Mouse (Mus musculus) small intestine, adult 2 months (tissue): ENCODE measurements around the gene Crtc2. TPM values are rescaled to one million over a fixed set of nuclear protein-coding genes. Genes with fewer than 3 reads are reported as not detected.
A peak's percentile ranks its signal among the peaks of the same experiment; 100 is the strongest.

ENCODE experiments used
- H3K27ac ChIP-seq: fragments of 200-500 bp; 2 replicates; pipeline ENCODE4 v1.5.1; 2012; ENCODE audit warnings: low read depth, low read length, control low read depth, inconsistent platforms; ENCODE audit not compliant: insufficient read depth
- H3K27me3 ChIP-seq: fragments of 200-500 bp; 2 replicates; pipeline ENCODE4 v1.6.1; 2012; ENCODE audit warnings: mild to moderate bottlenecking, moderate library complexity, low read length, inconsistent platforms; ENCODE audit not compliant: control insufficient read depth, insufficient read depth
- H3K36me3 ChIP-seq: fragments of 200-500 bp; 2 replicates; pipeline ENCODE4 v1.6.1; 2012; ENCODE audit warnings: mild to moderate bottlenecking, low read length, control low read depth, inconsistent platforms; ENCODE audit not compliant: control insufficient read depth, insufficient read depth
- H3K4me1 ChIP-seq: fragments of 200-500 bp; 2 replicates; pipeline ENCODE4 v1.6.1; 2012; ENCODE audit warnings: low read length, inconsistent platforms, mixed read lengths; ENCODE audit not compliant: control insufficient read depth, insufficient read depth, insufficient read length
- H3K4me3 ChIP-seq: fragments of 200-500 bp; 2 replicates; pipeline ENCODE4 v1.5.1; 2012; ENCODE audit warnings: low read depth, mild to moderate bottlenecking, control low read depth, inconsistent platforms, low read length, moderate library complexity
- CTCF ChIP-seq: fragments of 200-500 bp; IDR thresholded peaks from 2 replicates; pipeline ENCODE4 v1.5.1; 2012; ENCODE audit warnings: low read depth, mild to moderate bottlenecking, control low read depth, inconsistent platforms, low read length, moderate library complexity, mixed read lengths; ENCODE audit not compliant: insufficient replicate concordance, insufficient read length; ENCODE audit errors: extremely low read depth
- POLR2A ChIP-seq: fragments of 200-500 bp; IDR thresholded peaks from 2 replicates; pipeline ENCODE4 v1.6.1; 2012; ENCODE audit warnings: low read depth, mild to moderate bottlenecking, control low read depth, inconsistent platforms, low read length, moderate library complexity
- WGBS: fragments of 180-500 bp; shearing (Covaris S2); methylation state at CpG from one replicate; pipeline ENCODE4 v1.1.7; 2018; 5-methylcytosine and 5-hydroxymethylcytosine counted together
- polyA plus RNA-seq: library from polyadenylated mRNA; depleted of rRNA; stranded (reverse); fragments of >200 nt; gene quantifications from 2 replicates; pipeline ENCODE4 v1.2.3, GENCODE M21; 2012

Gene Crtc2
- polyA plus RNA-seq, 1 experiment: 57.0 TPM

DNA sequence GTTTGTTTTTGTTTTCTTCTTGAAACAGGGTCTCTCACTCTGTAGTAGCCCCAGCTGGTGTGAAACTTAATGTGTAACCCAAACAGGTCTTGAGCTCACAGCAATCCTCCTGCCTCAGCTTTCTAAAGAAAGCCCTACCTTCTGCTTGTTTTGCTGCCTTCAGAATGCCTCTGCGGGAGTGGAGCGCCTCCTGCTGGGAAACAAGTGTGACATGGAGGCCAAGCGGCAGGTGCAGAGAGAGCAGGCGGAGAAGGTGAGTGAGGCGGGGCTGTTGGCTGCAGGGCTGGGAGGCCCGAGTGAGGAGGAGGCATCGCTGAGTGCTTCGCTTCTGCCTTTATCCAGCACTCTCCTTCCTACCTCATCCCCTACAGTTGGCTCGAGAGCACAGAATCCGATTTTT is 29.6 kb upstream of the Crtc2 start:
- Histone ChIP-seq H3K36me3 (0 out of 2 replicates have a peak, but pooled peaks cover 1% of the 10 kb centered on the region), H3K4me1 (peaks cover 2% of the 10 kb centered on the region; the same call in 1 of the 2 replicates), H3K27ac (no peak overlapping the region), H3K27me3 (no peaks in the 10 kb centered on the region), H3K4me3 (no peak overlapping the region)
- TF ChIP-seq CTCF: no peak
- no peak for TF ChIP-seq POLR2A
- 80% methylated on average over 10 of the region's 10 CpGs for WGBS

DNA sequence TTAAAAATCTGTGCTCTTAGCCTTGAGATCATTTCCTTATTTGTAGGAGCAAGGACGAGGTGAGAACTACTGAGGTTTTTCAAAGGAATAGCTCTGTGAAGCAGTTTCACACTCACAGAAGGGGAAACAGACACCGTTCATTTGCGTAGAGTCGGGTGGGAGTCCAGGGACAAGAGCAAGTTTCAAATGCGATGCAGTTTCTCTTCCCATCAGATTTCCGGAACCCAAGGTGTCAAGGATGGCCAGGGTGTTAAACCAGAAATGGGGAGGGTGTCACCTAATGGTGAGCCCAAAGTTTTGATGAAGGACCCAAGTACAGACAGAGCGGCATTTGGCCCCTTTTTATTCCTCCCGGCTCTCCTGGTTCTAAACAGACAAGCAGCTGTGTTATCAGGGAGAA is 22.9 kb upstream of the Crtc2 start:
- H3K27ac ChIP-seq: peak overlapping the region; percentile 23; the same call in 1 of the 2 replicates

DNA sequence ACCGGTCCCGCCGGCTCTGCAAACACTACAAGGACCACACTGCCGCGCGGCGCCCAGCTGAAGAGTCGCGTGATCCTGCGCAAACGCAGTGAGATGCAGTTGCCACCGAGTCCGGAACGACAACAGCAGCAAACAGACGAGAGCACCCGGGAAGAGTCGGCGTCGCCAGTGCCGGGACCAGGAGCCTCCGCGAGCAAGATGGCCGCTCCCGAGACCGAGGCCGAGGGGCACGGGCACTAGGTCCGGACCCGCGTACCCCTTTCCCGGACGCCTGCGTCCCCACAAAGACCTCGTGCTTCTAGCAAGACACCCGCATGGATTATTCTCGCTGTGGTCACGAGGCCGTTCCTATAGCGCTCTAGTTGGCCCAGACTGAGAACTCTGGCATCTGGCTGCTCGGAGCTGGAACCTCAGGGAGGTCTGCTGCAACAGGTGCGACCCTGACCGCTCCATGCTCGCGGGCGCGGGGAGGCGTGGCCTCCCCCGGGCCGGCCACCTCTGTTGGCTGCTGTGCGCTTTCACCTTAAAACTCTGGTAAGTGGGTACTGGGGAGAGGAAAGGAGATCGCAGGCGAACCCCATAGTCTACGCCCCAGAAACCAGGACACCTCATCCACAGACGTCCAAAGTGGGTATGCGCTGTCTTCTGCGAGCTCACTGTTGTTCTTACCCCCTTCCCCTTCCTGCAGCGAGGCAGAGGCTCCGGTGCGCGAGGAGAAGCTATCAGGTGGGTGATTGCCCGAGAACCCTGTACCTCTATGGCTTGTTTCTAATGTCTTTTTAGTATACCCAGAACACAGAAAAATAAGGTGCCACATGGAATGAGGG is 22.2 kb upstream of the Crtc2 start, which contains the start of gene Jtb:
TSS of gene Jtb (plus strand) at position 91 of the 827 bp plus-strand sequence.
- Histone ChIP-seq H3K27me3 (no peaks in the 10 kb centered on the region), H3K27ac (peak within 1 kb of the TSS; percentile 79), H3K4me3 (peak within 1 kb of the TSS; percentile 82), H3K4me1 (no peaks in the 10 kb centered on the region), H3K36me3 (peaks cover 22% of the 10 kb centered on the region)
- under 1% methylated on average over 61 of the region's 61 CpGs for WGBS
- TF ChIP-seq CTCF (no peak), POLR2A (peak; percentile 94)

More for the DNA sequence above, 22.9 kb upstream of the Crtc2 start:
- no peaks in the 10 kb centered on the region for H3K27me3 ChIP-seq
- peak overlapping the region; percentile 82 for H3K4me3 ChIP-seq
- H3K36me3 ChIP-seq: peaks cover 19% of the 10 kb centered on the region
- no peaks in the 10 kb centered on the region for H3K4me1 ChIP-seq
- 11% methylated on average over 8 of the region's 8 CpGs for WGBS
- TF ChIP-seq CTCF (no peak), POLR2A (no peak)

DNA sequence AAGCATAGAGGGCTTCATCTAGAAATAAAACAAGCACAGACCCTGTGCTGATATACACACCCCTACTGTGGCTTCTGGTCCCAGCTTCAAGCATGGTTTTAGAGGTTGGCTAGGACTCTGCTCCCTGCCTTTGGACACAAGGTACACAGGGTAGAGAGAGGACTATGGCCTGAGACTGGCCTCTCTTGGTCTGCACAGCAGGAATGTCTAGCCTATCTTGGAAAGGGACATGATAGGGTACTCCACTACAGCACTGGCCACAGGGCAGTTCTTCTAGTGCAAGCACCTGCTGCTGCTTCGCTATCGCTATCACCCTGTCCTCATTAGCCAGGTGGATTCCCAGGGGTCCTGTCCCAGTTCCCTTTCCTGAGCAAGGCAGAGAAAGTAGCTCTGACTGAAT is 12.7 kb upstream of the Crtc2 start:
- H3K36me3 ChIP-seq: peaks cover 2% of the 10 kb centered on the region
- H3K27me3 ChIP-seq: no peaks in the 10 kb centered on the region
- no peak for TF ChIP-seq POLR2A
- no peak for TF ChIP-seq CTCF
- WGBS: 52% methylated on average over 2 of the region's 2 CpGs
- H3K27ac ChIP-seq: no peak overlapping the region
- H3K4me1 ChIP-seq: peaks cover 16% of the 10 kb centered on the region; the same call in 1 of the 2 replicates
- H3K4me3 ChIP-seq: no peak overlapping the region

DNA sequence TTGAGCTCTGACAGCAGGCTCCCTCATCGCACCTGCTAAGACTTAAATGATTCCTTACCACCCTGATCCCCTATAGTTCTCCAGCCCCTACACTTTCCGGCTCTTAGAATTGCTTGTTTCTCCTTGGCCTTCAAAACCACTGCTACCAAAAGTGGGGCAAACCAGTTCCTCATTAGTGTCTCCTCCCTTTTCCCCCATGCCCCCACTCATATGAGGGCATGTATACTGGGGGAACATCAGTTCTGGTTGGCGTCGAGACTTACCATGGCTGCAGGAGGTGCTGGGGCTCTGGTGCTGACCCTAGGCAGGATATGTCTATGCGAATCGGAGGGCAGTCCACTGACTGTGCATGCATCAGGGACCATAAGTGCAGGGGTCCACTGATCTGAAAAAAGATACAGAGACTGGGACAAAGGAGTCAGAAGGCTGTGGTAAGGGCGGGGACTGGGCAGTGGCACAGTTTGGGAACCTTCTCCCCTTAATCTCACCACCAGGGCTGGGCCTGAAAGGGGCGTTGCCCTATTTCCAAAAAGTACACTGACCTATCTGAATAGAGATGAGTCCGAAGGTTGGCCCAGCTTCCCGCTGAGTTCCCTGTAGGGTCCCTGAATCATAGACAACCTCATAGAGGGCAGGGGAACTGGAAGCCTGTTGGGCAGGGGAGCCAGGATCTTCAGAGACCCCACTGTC is 12.1 kb upstream of the Crtc2 start:
- peaks cover 18% of the 10 kb centered on the region; the same call in 1 of the 2 replicates for H3K4me1 ChIP-seq
- no peaks in the 10 kb centered on the region for H3K27me3 ChIP-seq
- H3K36me3 ChIP-seq: no peaks in the 10 kb centered on the region
- WGBS: 79% methylated on average over 10 of the region's 10 CpGs
- H3K4me3 ChIP-seq: no peak overlapping the region
- no peak for TF ChIP-seq POLR2A
- H3K27ac ChIP-seq: no peak overlapping the region

DNA sequence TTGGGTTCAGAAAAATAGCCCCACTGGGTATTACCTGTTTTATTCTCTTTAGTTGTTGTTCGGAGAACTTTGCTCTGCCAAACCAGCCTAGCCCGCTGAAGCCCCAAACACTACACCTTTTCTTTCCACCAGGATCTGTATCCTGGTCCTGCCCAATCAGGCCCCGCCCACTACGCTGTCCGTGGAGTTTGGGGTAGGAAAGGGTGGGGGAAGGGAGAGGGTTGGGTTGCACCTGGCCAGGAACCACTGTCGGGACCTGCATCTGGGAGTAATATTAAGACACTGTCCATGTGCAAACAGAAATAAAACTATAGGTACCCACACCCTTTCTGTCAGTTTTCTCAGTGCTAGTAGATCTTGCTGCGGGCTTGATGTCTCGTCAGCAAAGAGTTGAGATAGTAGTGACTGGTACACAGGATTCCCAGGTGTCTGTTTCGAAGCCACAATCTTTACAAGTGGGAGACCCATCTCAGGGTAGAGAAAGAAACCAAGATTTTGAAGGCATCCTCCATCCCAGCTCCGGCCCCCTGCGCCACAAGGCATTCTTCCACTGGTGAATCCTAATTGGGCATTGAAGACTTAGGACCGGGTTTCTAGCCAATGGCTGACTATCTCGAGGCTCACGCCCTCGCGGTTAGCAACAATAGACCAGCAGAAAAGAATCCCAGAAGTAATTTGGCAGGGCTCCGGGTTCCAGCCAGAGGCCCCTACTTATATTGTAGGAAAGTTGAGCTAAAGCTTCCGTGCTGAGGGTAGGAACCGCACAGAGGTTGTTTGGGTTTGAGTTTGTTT is 10.8 kb upstream of the Crtc2 start, which contains the start of gene Creb3l4:
TSS of gene Creb3l4 (minus strand) at position 529 of the 792 bp plus-strand sequence.
- peak within 1 kb of the TSS; percentile 53 for H3K4me3 ChIP-seq
- no peaks in the 10 kb centered on the region for H3K36me3 ChIP-seq
- 9% methylated on average over 19 of the region's 19 CpGs for WGBS
- TF ChIP-seq CTCF (no peak), POLR2A (no peak)
- H3K4me1 ChIP-seq: peaks cover 18% of the 10 kb centered on the region; the same call in 1 of the 2 replicates
- H3K27me3 ChIP-seq: no peaks in the 10 kb centered on the region
- H3K27ac ChIP-seq: peak within 1 kb of the TSS; percentile 33

DNA sequence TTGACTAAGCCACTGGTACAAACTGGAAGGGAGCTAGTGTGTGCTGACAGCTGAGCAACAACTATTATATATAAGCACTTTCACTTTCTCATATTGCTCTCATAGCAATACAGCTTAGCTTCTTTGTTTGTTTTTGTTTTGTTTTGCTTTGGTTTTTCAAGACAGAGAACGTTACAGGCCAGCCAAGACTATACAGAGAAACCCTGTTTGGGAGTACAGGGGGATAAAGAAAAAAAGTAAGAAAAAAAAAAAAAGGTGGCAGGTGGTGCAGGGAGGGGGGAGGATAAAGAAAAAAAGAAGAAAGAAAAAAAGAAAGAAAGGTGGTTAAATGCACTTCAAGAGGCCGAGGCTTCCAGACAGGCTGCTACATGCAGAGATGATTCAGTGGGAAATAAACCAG is 8.6 kb upstream of the Crtc2 start:
- Histone ChIP-seq H3K4me1 (peaks cover 14% of the 10 kb centered on the region; the same call in 1 of the 2 replicates), H3K27ac (no peak overlapping the region), H3K4me3 (no peak overlapping the region), H3K36me3 (peaks cover 5% of the 10 kb centered on the region), H3K27me3 (no peaks in the 10 kb centered on the region)
- WGBS: 54% methylated on average over 2 of the region's 2 CpGs
- TF ChIP-seq POLR2A (no peak), CTCF (no peak)
